Mouse (Mus musculus): Measurements from ENCODE around the gene Cflar. TPM values are rescaled to one million over a fixed set of nuclear protein-coding genes. Genes with fewer than 3 reads are reported as not detected.
"Not testable (repeated sequence)": the region's sequence is repeated elsewhere in the genome, so short reads cannot be mapped to it uniquely, and the experiment has no call there.

Gene Cflar
- polyA plus RNA-seq, 1 experiment from 2014 or later = 30.7 TPM

- 91% methylated on average over 1 of the region's 1 CpGs for WGBS
- Histone ChIP-seq H3K27me3 (ENCODE audit: poor library complexity, severe bottlenecking) (no peaks in the 10 kb centered on the region), H3K4me3 (no peak overlapping the region), H3K4me1 (no peaks in the 10 kb centered on the region), H3K36me3 (replicated peaks) (no peaks in the 10 kb centered on the region), H3K9me3 (no peaks in the 10 kb centered on the region), H3K27ac (no peak overlapping the region)
- DNase-seq (ENCODE audit: extremely low spot score, low spot score) = no peak
Measured at GRCm38 (mm10) chr1:58777583-58777982, 66.3 kb downstream of the Cflar start.

GRCm38 (mm10) chr1:58778226-58778625, 66.9 kb downstream of the Cflar start:
- no peak for DNase-seq (ENCODE audit: extremely low spot score, low spot score)
- H3K4me1 ChIP-seq = no peaks in the 10 kb centered on the region
- H3K27me3 ChIP-seq (ENCODE audit: poor library complexity, severe bottlenecking) = no peaks in the 10 kb centered on the region
- H3K4me3 ChIP-seq = no peak overlapping the region
- WGBS = 37% methylated on average over 1 of the region's 1 CpGs
- no peaks in the 10 kb centered on the region for H3K9me3 ChIP-seq
- H3K27ac ChIP-seq = no peak overlapping the region
- no peaks in the 10 kb centered on the region for H3K36me3 ChIP-seq (replicated peaks)

GRCm38 (mm10) chr1:58786276-58786675, 75.0 kb downstream of the Cflar start:
- Histone ChIP-seq H3K27ac (no peak overlapping the region), H3K9me3 (no peaks in the 10 kb centered on the region), H3K27me3 (ENCODE audit: poor library complexity, severe bottlenecking) (no peaks in the 10 kb centered on the region), H3K4me3 (no peak overlapping the region), H3K36me3 (replicated peaks) (no peaks in the 10 kb centered on the region), H3K4me1 (no peaks in the 10 kb centered on the region)
- no peak for DNase-seq (ENCODE audit: extremely low spot score, low spot score)
- 95% methylated on average over 2 of the region's 2 CpGs for WGBS

GRCm38 (mm10) chr1:58788410-58788809, 77.1 kb downstream of the Cflar start:
- DNase-seq (ENCODE audit: extremely low spot score, low spot score) = no peak
- no peak overlapping the region for H3K4me3 ChIP-seq
- no peaks in the 10 kb centered on the region for H3K36me3 ChIP-seq (replicated peaks)
- H3K4me1 ChIP-seq = no peaks in the 10 kb centered on the region
- H3K27me3 ChIP-seq (ENCODE audit: poor library complexity, severe bottlenecking) = no peaks in the 10 kb centered on the region
- H3K9me3 ChIP-seq = no peaks in the 10 kb centered on the region
- no peak overlapping the region for H3K27ac ChIP-seq
- 96% methylated on average over 4 of the region's 4 CpGs for WGBS

GRCm38 (mm10) chr1:58794705-58795104, 83.4 kb downstream of the Cflar start:
- 56% methylated on average over 2 of the region's 2 CpGs for WGBS
- no peak for DNase-seq (ENCODE audit: extremely low spot score, low spot score)
- no peak overlapping the region for H3K27ac ChIP-seq
- no peaks in the 10 kb centered on the region for H3K9me3 ChIP-seq
- peaks cover 20% of the 10 kb centered on the region for H3K4me1 ChIP-seq
- 0 out of 2 replicates have a peak, but pooled peaks cover 3% of the 10 kb centered on the region for H3K36me3 ChIP-seq (replicated peaks)
- peaks cover 17% of the 10 kb centered on the region for H3K27me3 ChIP-seq (ENCODE audit: poor library complexity, severe bottlenecking)
- peak overlapping the region; percentile 64; the same call in 1 of the 2 replicates for H3K4me3 ChIP-seq

GRCm38 (mm10) chr1:58795291-58796058, 84.2 kb downstream of the Cflar start, which contains the start of gene Casp8:
Gene Casp8, plus strand, starts transcription at chr1:58795374.
- Histone ChIP-seq H3K4me3 (peak within 1 kb of the TSS; percentile 64), H3K27me3 (ENCODE audit: poor library complexity, severe bottlenecking) (peaks cover 17% of the 10 kb centered on the region), H3K4me1 (peaks cover 20% of the 10 kb centered on the region), H3K9me3 (no peaks in the 10 kb centered on the region), H3K27ac (peak within 1 kb of the TSS; percentile 83), H3K36me3 (replicated peaks) (0 out of 2 replicates have a peak, but pooled peaks cover 3% of the 10 kb centered on the region)
- 1% methylated on average over 42 of the region's 42 CpGs for WGBS
- DNase-seq (ENCODE audit: extremely low spot score, low spot score) = peak; percentile 36

GRCm38 (mm10) chr1:58796059-58796363, 84.7 kb downstream of the Cflar start:
- H3K27ac ChIP-seq = peak overlapping the region; percentile 83
- WGBS = 6% methylated on average over 3 of the region's 3 CpGs
- no peak for DNase-seq (ENCODE audit: extremely low spot score, low spot score)
- H3K36me3 ChIP-seq (replicated peaks) = 0 out of 2 replicates have a peak, but pooled peaks cover 3% of the 10 kb centered on the region
- no peaks in the 10 kb centered on the region for H3K9me3 ChIP-seq
- peaks cover 17% of the 10 kb centered on the region for H3K27me3 ChIP-seq (ENCODE audit: poor library complexity, severe bottlenecking)
- peak overlapping the region; percentile 64 for H3K4me3 ChIP-seq
- H3K4me1 ChIP-seq = peaks cover 20% of the 10 kb centered on the region

GRCm38 (mm10) chr1:58796853-58797252, 85.5 kb downstream of the Cflar start:
- Histone ChIP-seq H3K9me3 (no peaks in the 10 kb centered on the region), H3K4me3 (no peak overlapping the region), H3K27ac (no peak overlapping the region), H3K36me3 (replicated peaks) (0 out of 2 replicates have a peak, but pooled peaks cover 3% of the 10 kb centered on the region), H3K4me1 (peaks cover 20% of the 10 kb centered on the region), H3K27me3 (ENCODE audit: poor library complexity, severe bottlenecking) (peaks cover 17% of the 10 kb centered on the region)
- DNase-seq (ENCODE audit: extremely low spot score, low spot score) = no peak
- WGBS = 74% methylated on average over 4 of the region's 4 CpGs

- no peak overlapping the region for H3K27ac ChIP-seq
- 0 out of 2 replicates have a peak, but pooled peaks cover 3% of the 10 kb centered on the region for H3K36me3 ChIP-seq (replicated peaks)
- no peaks in the 10 kb centered on the region for H3K9me3 ChIP-seq
- WGBS = 86% methylated on average over 2 of the region's 2 CpGs
- DNase-seq (ENCODE audit: extremely low spot score, low spot score) = no peak
- H3K4me1 ChIP-seq = peaks cover 20% of the 10 kb centered on the region
- H3K4me3 ChIP-seq = no peak overlapping the region
- peaks cover 17% of the 10 kb centered on the region for H3K27me3 ChIP-seq (ENCODE audit: poor library complexity, severe bottlenecking)
Measured at GRCm38 (mm10) chr1:58797370-58797769, 86.1 kb downstream of the Cflar start.

- no peak overlapping the region for H3K4me3 ChIP-seq
Measured at GRCm38 (mm10) chr1:58798911-58799310, 87.6 kb downstream of the Cflar start.

GRCm38 (mm10) chr1:58800644-58801043, 89.3 kb downstream of the Cflar start:
- H3K36me3 ChIP-seq (replicated peaks); H3K27me3 ChIP-seq (ENCODE audit: poor library complexity, severe bottlenecking); DNase-seq (ENCODE audit: extremely low spot score, low spot score); H3K27ac ChIP-seq; H3K4me3 ChIP-seq; H3K9me3 ChIP-seq: not testable (repeated sequence)
- WGBS = 81% methylated on average over 7 of the region's 7 CpGs
- peaks cover 13% of the 10 kb centered on the region for H3K4me1 ChIP-seq

More at GRCm38 (mm10) chr1:58798911-58799310, 87.6 kb downstream of the Cflar start:
- DNase-seq (ENCODE audit: extremely low spot score, low spot score) = no peak
- Histone ChIP-seq H3K27me3 (ENCODE audit: poor library complexity, severe bottlenecking) (peaks cover 17% of the 10 kb centered on the region), H3K9me3 (no peaks in the 10 kb centered on the region), H3K4me1 (peaks cover 20% of the 10 kb centered on the region), H3K27ac (no peak overlapping the region), H3K36me3 (replicated peaks) (0 out of 2 replicates have a peak, but pooled peaks cover 3% of the 10 kb centered on the region)
- 96% methylated on average over 4 of the region's 4 CpGs for WGBS

- H3K27me3 ChIP-seq (ENCODE audit: poor library complexity, severe bottlenecking) = no peaks in the 10 kb centered on the region
- H3K4me1 ChIP-seq = peaks cover 6% of the 10 kb centered on the region; the same call in 1 of the 2 replicates
- H3K9me3 ChIP-seq = no peaks in the 10 kb centered on the region
- 93% methylated on average over 8 of the region's 8 CpGs for WGBS
- H3K27ac ChIP-seq = no peak overlapping the region
- no peak for DNase-seq (ENCODE audit: extremely low spot score, low spot score)
- H3K36me3 ChIP-seq (replicated peaks) = 0 out of 2 replicates have a peak, but pooled peaks cover 3% of the 10 kb centered on the region
- H3K4me3 ChIP-seq = no peak overlapping the region
Measured at GRCm38 (mm10) chr1:58801558-58802285, 90.4 kb downstream of the Cflar start.

Measured in forebrain, embryonic 10.5 days (tissue).